Mouse (Mus musculus) forebrain, embryonic 14.5 days (tissue): ENCODE measurements around the gene Sema3g. TPM values are rescaled to one million over a fixed set of nuclear protein-coding genes. Genes with fewer than 3 reads are reported as not detected.

Source experiments
- ATAC-seq: fragments of 200-750 bp; cut with Nextera tagmentation; 2 replicates; pipeline ENCODE4 v1.8.0; 2017; ENCODE audit warnings: mild to moderate bottlenecking, moderate library complexity
- DNase-seq: peaks from one replicate; pipeline ENCODE4 v3.0.0-alpha.2; 2015; ENCODE audit warnings: low spot score
- H3K27ac ChIP-seq: fragments of 300-500 bp; sonication (generic); 2 replicates; pipeline ENCODE4 v1.5.1; 2014; ENCODE audit warnings: low read depth, mild to moderate bottlenecking, control low read depth, low read length, moderate library complexity
- H3K27me3 ChIP-seq: fragments of 300-500 bp; sonication (generic); replicated peaks from 2 replicates; pipeline ENCODE4 v1.6.1; 2014; ENCODE audit warnings: low read length, control low read depth, mixed read lengths; ENCODE audit not compliant: control insufficient read depth, insufficient read depth
- H3K36me3 ChIP-seq: fragments of 300-500 bp; sonication (generic); 2 replicates; pipeline ENCODE4 v1.6.1; 2014; ENCODE audit warnings: low read length, control low read depth; ENCODE audit not compliant: control insufficient read depth, insufficient read depth
- H3K4me1 ChIP-seq: fragments of 300-500 bp; sonication (generic); 2 replicates; pipeline ENCODE4 v1.6.1; 2014; ENCODE audit warnings: antibody characterized with exemption, low read length, control low read depth; ENCODE audit not compliant: control insufficient read depth, insufficient read depth
- H3K4me2 ChIP-seq: fragments of 300-500 bp; sonication (generic); 2 replicates; pipeline ENCODE4 v1.6.1; 2014; ENCODE audit warnings: mild to moderate bottlenecking, control low read depth, low read length
- H3K4me3 ChIP-seq: fragments of 300-500 bp; sonication (generic); 2 replicates; pipeline ENCODE4 v1.5.1; 2014; ENCODE audit warnings: low read depth, low read length, control low read depth
- H3K9ac ChIP-seq: fragments of 300-500 bp; sonication (generic); 2 replicates; pipeline ENCODE4 v1.6.1; 2014; ENCODE audit warnings: mild to moderate bottlenecking, low read length, control low read depth, moderate library complexity
- H3K9me3 ChIP-seq: fragments of 300-500 bp; sonication (generic); replicated peaks from 2 replicates; pipeline ENCODE4 v1.6.1; 2016; ENCODE audit warnings: low read length, control low read depth, mixed read lengths; ENCODE audit not compliant: control insufficient read depth
- WGBS: fragments of 180-500 bp; shearing (Covaris S2); extraction: QIAGEN DNeasy Blood & Tissue Kit; methylation state at CpG from one replicate; pipeline ENCODE4 v1.1.7; 2014; 5-methylcytosine and 5-hydroxymethylcytosine counted together
- polyA plus RNA-seq: library from polyadenylated mRNA; unstranded; fragments of >200 nt; fragmentation: Nextera tagmentation; extraction: Ambion mirVana; gene quantifications from 2 replicates; pipeline ENCODE4 v1.2.1, GENCODE M21; 2014

Gene Sema3g
- polyA plus RNA-seq, 1 experiment from 2014 or later: 0.25 TPM

GRCm38 (mm10) chr14:31177715-31178114, 39.9 kb upstream of the Sema3g start:
- no peaks in the 10 kb centered on the region for H3K27me3 ChIP-seq
- 93% methylated on average over 5 of the region's 5 CpGs for WGBS
- no peaks in the 10 kb centered on the region for H3K9me3 ChIP-seq
- DNase-seq: no peak
- H3K4me1 ChIP-seq: no peaks in the 10 kb centered on the region
- no peak overlapping the region for H3K4me3 ChIP-seq
- no peak for ATAC-seq
- H3K27ac ChIP-seq: no peak overlapping the region
- H3K9ac ChIP-seq: no peak overlapping the region
- H3K36me3 ChIP-seq: peaks cover 96% of the 10 kb centered on the region
- H3K4me2 ChIP-seq: no peak overlapping the region

DNA sequence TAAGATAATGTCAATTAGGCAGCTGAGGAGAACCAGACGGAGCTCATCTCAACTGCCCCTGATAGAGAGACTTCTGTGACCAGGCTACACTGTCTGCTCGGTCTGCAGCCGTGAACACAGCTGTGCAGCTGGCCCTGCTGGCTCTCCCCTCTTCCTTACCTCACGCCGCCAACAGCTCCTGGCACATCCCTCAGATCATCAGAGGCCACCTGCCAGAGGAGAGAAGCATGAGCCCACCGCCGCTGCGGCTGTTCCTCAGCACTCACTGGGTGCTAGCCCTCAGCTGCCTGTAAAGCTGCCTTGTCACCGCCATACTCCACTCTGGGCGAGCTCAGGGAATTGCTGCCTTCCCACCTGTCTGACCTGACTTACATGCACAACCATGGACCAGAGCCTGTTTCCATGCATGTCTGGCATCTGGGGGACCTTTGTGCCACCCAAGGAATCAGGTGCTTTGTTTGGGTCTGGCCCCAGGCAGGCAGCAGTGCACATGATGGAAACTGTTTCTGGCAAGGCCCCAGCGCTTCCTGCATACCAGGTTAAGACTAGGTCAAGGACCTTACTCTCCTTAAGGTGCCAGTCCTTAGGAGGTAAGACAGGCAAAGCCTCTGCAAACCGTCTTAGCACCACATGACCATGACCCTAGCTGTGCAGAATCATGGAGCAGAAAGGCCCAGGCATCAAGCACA, 37.8 kb upstream of the Sema3g start:
- Histone ChIP-seq H3K27ac (no peak overlapping the region), H3K4me2 (no peak overlapping the region), H3K9ac (no peak overlapping the region), H3K4me3 (no peak overlapping the region), H3K9me3 (no peaks in the 10 kb centered on the region), H3K4me1 (no peaks in the 10 kb centered on the region), H3K36me3 (peaks cover 96% of the 10 kb centered on the region), H3K27me3 (no peaks in the 10 kb centered on the region)
- DNase-seq (no peak), ATAC-seq (no peak)
- WGBS: 91% methylated on average over 12 of the region's 12 CpGs

DNA sequence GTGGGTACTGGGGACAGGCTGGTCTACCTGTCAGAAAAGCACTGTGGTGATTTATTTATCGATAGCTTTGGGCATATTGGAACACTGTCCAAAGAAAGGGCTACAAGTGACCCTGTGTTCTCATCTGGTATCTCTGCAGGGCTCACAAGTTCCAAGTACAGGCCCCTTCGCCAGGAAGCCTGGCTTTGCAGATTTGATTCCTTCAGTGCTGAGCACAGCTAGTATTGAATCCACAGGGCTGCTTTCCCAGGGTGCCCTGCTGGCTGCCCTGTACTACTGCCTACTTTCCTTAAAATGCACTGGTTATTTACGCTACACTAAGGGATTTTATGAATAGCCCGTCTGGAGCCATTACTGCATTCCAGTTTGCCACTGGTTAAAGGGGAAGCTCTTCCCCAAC, 36.1 kb upstream of the Sema3g start:
- DNase-seq (no peak), ATAC-seq (no peak)
- H3K4me2 ChIP-seq: no peak overlapping the region
- 91% methylated on average over 4 of the region's 4 CpGs for WGBS
- H3K4me3 ChIP-seq: no peak overlapping the region
- no peaks in the 10 kb centered on the region for H3K4me1 ChIP-seq
- no peak overlapping the region for H3K27ac ChIP-seq
- no peak overlapping the region for H3K9ac ChIP-seq
- no peaks in the 10 kb centered on the region for H3K27me3 ChIP-seq
- no peaks in the 10 kb centered on the region for H3K9me3 ChIP-seq
- H3K36me3 ChIP-seq: peaks cover 96% of the 10 kb centered on the region

- Histone ChIP-seq H3K4me2 (no peak overlapping the region), H3K27ac (no peak overlapping the region), H3K27me3 (no peaks in the 10 kb centered on the region), H3K9me3 (no peaks in the 10 kb centered on the region), H3K9ac (no peak overlapping the region), H3K4me3 (no peak overlapping the region), H3K36me3 (peaks cover 96% of the 10 kb centered on the region), H3K4me1 (no peaks in the 10 kb centered on the region)
- DNase-seq (no peak), ATAC-seq (no peak)
- WGBS: 87% methylated on average over 2 of the region's 2 CpGs
Observed at GRCm38 (mm10) chr14:31182786-31183290, 34.8 kb upstream of the Sema3g start.

DNA sequence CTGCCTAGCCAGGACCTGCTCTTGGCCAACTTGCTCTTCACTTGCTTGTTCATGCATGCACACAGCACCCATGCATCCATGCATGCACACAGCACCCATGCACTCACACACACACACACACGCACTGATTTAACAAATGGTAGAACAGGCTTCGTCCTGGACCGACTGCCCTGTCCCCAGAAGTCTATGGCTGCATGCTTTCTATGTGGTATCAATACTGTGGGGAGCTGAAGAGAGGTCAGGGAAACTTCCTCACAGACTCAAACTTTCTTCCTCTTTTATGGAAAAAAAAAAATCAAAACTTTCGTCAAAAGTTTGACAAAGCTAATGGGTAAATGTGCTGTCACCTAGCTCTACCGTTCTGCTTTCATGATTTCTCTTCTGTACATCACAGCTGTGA, 34.1 kb upstream of the Sema3g start:
- no peaks in the 10 kb centered on the region for H3K4me1 ChIP-seq

DNA sequence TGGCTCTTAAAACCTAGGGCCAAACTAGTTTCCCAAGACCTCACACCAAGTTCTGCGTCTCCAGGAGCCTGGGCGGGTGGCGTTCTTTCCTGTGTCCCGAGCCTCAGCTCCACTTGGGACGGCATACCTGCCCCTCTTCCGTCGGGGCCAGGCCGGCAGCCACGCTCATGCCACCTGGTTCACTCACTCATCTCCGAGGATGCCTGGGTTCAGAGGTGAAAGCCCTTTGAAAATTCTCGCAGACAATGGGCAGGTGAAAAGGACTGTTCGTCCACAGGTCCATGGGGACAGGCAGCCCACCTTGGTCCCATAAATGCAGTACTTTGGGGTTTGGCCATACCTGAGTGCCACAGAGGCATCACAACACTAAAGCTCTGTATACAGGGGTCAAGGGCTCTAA, 33.5 kb upstream of the Sema3g start:
- Histone ChIP-seq H3K27ac (no peak overlapping the region), H3K4me3 (no peak overlapping the region), H3K36me3 (peaks cover 100% of the 10 kb centered on the region), H3K9ac (no peak overlapping the region), H3K9me3 (no peaks in the 10 kb centered on the region), H3K4me1 (no peaks in the 10 kb centered on the region), H3K27me3 (no peaks in the 10 kb centered on the region), H3K4me2 (no peak overlapping the region)
- 95% methylated on average over 12 of the region's 12 CpGs for WGBS
- DNase-seq (no peak), ATAC-seq (no peak)

More for the DNA sequence above, 34.1 kb upstream of the Sema3g start:
- no peaks in the 10 kb centered on the region for H3K27me3 ChIP-seq
- no peak for DNase-seq
- H3K9me3 ChIP-seq: no peaks in the 10 kb centered on the region
- WGBS: 94% methylated on average over 5 of the region's 5 CpGs
- no peak overlapping the region for H3K4me2 ChIP-seq
- no peak for ATAC-seq
- H3K27ac ChIP-seq: no peak overlapping the region
- H3K36me3 ChIP-seq: peaks cover 100% of the 10 kb centered on the region
- no peak overlapping the region for H3K4me3 ChIP-seq
- H3K9ac ChIP-seq: no peak overlapping the region

DNA sequence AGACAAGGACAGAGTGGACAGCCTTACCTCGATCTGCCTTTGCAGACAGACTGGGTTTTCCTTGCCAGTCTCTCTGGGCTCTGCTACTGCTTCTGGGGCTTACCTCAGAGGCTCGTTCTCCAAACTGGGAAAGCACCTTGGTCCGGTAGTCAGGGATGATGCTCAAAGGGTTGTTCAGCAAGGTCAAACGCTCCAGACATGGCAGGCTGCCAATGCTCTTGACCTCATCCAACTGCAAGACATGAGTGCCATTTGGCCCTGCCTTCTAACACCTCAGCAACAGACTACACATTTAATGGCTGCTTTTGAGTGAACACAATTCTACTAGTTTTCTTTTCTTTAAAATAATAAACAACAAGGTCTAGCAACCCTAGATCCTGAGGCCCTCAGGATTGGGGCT, 31.0 kb upstream of the Sema3g start:
- Histone ChIP-seq H3K9me3 (no peaks in the 10 kb centered on the region), H3K4me3 (no peak overlapping the region), H3K27me3 (no peaks in the 10 kb centered on the region), H3K27ac (no peak overlapping the region), H3K4me2 (no peak overlapping the region), H3K9ac (no peak overlapping the region), H3K36me3 (peaks cover 100% of the 10 kb centered on the region), H3K4me1 (no peaks in the 10 kb centered on the region)
- WGBS: 90% methylated on average over 4 of the region's 4 CpGs
- DNase-seq (no peak), ATAC-seq (no peak)

DNA sequence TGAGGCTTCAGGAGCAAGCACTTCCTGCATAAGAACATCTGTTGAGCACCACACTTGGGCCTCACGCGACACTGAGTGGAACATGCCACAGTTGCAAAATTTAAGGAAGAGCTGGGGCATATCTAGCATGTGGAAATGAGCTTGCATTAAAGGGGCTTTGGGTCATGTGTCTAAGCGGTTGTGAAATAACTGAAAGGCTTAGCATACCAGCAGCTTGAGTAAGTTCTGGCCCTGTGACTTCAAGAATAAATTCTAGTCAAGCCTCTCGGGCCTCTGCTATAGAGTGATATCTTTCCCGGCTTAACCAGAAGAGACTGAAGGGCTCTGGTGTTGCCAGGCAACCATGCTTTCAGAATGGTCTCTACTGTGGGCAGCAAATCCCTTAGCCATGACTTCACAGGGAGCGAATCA, 28.9 kb upstream of the Sema3g start:
- 63% methylated on average over 6 of the region's 6 CpGs for WGBS
- H3K9me3 ChIP-seq: no peaks in the 10 kb centered on the region
- ATAC-seq (no peak), DNase-seq (no peak)
- H3K4me2 ChIP-seq: no peak overlapping the region
- peaks cover under 1% of the 10 kb centered on the region; the same call in 1 of the 2 replicates for H3K4me1 ChIP-seq
- no peak overlapping the region for H3K9ac ChIP-seq
- peaks cover 98% of the 10 kb centered on the region for H3K36me3 ChIP-seq
- no peaks in the 10 kb centered on the region for H3K27me3 ChIP-seq
- no peak overlapping the region for H3K27ac ChIP-seq
- no peak overlapping the region for H3K4me3 ChIP-seq

DNA sequence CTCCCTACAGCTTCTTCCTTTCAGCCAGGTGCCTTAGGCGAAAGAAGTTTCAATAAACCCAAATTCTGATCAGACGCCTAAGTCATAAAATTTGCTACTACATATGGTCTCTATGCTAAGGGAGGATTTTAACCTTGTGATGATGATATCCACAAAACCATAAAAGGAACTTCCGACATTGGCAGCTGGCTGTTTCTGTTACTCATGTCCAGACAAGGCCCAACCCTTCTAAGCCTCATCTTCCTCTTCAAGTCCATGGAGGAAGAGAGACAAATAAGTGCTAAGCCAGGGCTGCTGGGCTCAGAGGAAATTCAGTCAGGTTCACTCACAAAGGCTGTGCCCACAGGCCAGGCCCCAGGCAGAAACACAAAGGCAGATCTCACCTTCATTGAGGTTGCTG, 28.3 kb upstream of the Sema3g start:
- peaks cover 2% of the 10 kb centered on the region; the same call in 1 of the 2 replicates for H3K4me1 ChIP-seq
- no peaks in the 10 kb centered on the region for H3K9me3 ChIP-seq
- H3K27ac ChIP-seq: no peak overlapping the region
- H3K4me3 ChIP-seq: no peak overlapping the region
- H3K27me3 ChIP-seq: no peaks in the 10 kb centered on the region
- H3K9ac ChIP-seq: no peak overlapping the region
- 95% methylated on average over 3 of the region's 3 CpGs for WGBS
- no peak overlapping the region for H3K4me2 ChIP-seq
- ATAC-seq: no peak
- peaks cover 98% of the 10 kb centered on the region for H3K36me3 ChIP-seq
- no peak for DNase-seq
